Mouse (Mus musculus) right cerebral cortex, adult 18-20 months (tissue): ENCODE results near the gene Gm12394.
"Not testable (repeated sequence)": the region's sequence is repeated elsewhere in the genome, so short reads cannot be mapped to it uniquely, and the experiment has no call there.

Experiments
- DNase-seq: peaks from one replicate; pipeline ENCODE4 v3.0.0; 2022; ENCODE audit warnings: mixed read lengths

The Gm12394 gene

DNA sequence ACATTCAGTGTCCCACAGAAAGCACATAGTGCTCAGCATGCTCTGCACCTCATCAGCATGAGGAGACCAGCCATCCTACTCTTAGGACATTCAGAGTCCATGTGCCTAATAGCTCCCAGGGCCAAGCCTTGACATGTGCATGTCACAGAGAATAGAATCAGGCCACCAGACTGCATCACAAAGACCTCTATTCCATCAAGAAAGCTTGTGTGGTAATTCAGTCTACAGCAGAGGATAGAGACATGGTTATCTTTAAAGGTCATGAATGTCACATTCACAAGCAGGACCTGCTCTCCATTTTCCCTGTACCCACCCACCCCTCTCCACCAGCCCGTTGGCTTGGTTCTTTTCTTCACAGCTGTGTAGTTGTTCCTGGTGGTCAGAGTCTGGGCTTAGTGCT is 2.8 kb downstream of the Gm12394 start, which contains the start of gene Fam205a1:
Fam205a1 (minus strand) TSS at position 101 of the 400 bp plus-strand sequence.
- DNase-seq = not testable (repeated sequence)

DNA sequence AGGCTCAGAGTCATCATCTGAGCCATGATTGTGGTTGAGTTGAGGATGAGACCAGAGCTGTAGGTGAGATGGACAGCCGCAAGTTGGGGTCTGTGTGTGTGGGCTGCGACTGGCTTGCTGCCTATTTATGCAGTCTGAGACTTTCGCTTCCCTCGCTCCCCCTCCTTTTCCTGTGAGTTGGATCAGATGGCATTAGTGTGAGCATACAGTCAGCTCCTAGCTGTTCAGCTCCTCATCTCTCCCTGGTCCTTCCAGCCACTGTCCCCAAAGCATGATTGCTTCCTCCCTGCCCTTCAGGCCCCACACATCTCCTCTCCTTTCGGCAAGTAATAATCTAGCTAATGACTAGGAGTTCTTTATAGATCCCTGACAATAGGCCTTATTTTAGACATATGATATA is 82.7 kb downstream of the Gm12394 start, which contains the start of gene Ccl21a:
Ccl21a (minus strand) TSS at position 101 of the 400 bp plus-strand sequence.
- DNase-seq = not testable (repeated sequence)

DNA sequence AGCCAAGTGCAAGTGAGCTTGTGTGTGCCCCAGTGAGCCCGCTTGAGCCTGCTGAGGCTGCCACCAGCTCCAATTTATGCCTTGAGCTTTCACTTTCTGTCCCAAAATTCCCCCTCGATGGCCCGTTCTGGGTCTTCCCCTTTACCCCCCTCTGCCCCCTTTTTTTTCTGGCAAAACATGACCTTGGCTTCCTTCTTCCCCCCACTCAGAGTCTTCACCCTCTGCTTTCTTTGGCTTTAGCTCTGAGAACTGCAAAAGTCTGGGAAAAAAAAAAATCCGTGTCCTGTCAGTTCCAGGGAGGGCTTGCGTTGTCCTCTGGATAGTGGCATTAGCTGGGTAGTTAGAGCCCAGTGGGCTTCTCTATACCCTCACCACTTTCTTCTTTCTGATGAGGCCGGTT is 100.1 kb downstream of the Gm12394 start, which contains the start of gene Ccl19:
Ccl19 (minus strand) TSS at position 101 of the 400 bp plus-strand sequence.
- not testable (repeated sequence) for DNase-seq

DNA sequence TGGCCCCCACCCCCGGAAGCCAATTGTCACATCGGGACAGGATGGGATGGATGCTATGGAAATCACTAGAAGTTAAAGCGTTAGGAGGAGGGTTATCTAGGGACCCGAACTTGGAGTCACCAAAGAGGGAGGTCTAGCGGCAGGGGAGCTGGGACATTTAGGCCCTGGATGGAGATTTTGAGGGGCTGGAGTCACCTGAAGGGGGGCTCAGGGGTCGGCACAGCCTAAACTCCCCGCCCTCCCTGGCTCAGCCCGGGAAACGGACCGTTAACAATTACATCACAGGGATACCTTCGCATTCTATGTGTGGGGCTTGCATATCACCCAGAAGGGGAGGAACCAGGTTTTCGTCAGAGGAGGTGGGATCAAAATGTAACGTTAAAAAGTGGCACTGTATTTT is 121.3 kb downstream of the Gm12394 start, which contains the start of gene 4930578G10Rik:
4930578G10Rik (plus strand) TSS at position 301 of the 400 bp plus-strand sequence.
- DNase-seq = not testable (repeated sequence)
